Mouse (Mus musculus) adrenal gland, postnatal 14 days (tissue): ENCODE results near the gene Gm10643. TPM values are rescaled to one million over a fixed set of nuclear protein-coding genes. Genes with fewer than 3 reads are reported as not detected.

Experiments
- DNase-seq: peaks from one replicate; pipeline ENCODE4 v3.0.0; 2021; ENCODE audit warnings: mixed read lengths
- microRNA-seq, 2 experiments: library from miRNA; unstranded; fragments of <30 nt; microRNA quantifications; one replicate each; pipeline ENCODE4 v1.2.0; 2021
- total RNA-seq: library from RNA; stranded (reverse); gene quantifications from 2 replicates; pipeline ENCODE4 v1.2.3, GENCODE M21; 2021

The Gm10643 gene
- total RNA-seq, 1 experiment from 2014 or later: 3.0 TPM

DNA sequence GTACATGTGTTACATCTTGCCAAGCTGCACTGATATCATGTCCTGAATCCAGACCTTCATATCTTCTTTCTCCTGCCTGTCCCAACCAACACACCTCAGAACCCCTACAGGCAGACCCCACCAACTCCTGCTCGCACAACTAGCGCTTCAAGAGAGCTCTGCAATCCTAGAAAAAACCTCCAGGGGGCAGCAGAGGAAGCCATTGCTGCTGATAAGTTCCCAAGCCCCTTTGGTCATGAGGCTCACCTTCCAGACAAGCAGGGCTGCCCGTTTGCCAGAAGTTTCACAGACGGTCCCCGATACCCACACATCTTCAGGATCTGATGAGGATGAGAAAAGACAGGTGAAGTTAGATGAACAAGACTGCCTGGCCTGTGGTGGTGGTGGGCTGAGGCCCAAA lies 25.9 kb downstream of the Gm10643 start:
- DNase-seq: peak; percentile 83

GRCm38 (mm10) chr8:84038015-84038414 lies 26.9 kb downstream of the Gm10643 start:
- peak; percentile 75 for DNase-seq

DNA sequence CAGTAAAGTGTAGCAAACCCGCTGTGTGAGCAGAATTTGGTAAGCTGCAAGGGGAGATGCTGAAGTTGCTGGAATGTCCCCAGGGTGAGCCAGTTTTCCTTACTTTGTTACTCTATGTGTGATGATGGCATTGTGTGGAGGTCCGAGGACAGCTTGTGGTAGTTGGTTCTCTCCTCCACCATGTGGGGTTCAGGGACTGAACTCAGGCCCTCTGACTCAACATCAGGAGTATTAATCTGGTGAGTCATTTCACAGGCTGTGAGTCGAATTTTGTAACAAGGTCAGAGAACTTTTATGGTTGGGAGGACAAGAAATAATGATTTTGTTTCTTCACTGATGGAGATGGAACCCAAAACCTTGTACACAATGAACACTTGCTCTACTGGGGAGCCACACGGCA lies 32.2 kb downstream of the Gm10643 start:
- DNase-seq: peak; percentile 46

DNA sequence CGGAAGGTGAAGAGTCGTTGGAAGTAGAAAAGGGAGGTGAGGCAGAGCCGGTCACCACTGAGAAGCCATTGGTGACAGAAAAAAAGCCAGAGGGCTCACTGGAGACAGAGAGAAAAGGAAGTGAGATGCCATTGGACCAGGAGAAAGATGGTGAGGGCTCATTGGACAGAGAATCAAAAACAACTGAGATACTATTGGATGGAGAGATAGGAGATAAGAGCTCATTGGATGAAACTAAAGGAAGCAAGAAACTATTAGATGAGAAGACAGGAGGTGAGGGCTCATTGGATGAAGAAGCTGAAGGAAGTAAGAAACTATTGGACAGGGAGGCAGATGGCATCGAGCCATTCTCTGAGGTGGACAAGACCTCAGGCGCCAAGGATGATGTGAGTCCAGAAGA lies 35.7 kb downstream of the Gm10643 start:
- DNase-seq: no peak

DNA sequence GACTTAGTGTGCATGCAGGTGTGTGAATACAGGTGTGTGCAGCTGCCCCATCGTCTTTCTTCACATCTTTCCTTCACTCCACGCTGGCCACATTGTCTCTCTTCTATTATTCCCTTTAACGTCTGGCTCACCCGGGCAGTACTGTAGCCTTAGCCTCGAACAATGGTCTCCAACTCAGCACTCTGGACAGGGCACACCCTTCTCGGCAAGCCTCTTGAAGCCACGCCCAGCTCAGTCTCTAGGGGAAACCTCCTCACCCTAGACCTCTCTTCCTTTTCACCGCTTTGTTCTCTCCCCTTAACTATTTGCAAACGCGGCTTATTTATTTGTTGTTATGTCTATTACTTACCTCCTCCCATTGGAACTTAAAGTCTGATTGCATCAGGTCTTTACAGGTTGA lies 37.5 kb downstream of the Gm10643 start:
- DNase-seq: peak; percentile 37

DNA sequence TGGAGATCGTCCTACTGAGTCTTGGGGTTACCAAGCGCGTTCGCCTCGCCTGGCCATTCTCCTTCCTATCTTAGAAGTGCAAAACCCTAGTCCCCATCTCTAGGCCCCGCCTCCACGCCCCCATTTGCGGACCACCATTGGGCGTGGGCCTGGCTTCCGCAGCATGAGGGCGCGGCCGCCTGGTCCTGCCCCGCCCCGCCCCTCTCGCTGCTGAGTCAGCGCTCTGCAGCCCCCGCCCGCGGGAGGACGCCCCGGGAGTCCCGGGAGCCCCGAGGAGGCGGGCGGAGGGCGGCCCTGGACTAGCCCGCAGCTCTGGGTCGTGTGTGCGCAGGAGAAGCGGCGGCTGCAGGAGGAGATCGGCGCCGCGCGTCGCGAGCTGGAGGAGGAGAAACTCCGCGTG lies 39.1 kb downstream of the Gm10643 start:
- DNase-seq: peak; percentile 73

GRCm38 (mm10) chr8:84024171-84024570 lies 40.8 kb downstream of the Gm10643 start:
- DNase-seq: peak; percentile 82

DNA sequence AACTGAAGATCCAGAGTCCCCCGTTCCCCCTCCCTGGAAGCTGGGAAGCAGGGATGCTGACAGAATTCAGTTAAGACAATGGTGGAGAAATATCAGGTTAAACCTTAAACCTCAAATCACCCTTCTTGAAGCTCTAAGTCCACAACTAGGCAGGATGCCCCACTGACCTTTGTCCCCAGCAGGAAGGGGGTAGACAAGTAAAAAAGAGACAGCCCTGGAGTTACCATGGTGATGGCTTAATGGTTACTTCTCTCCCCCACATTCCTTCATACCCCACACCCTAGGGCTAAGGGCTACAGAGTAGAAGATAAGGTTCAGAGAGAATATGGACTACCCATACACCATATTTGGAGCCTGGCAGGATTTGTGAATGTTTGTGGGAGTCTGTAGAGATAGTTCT lies 41.3 kb downstream of the Gm10643 start:
- DNase-seq: no peak

DNA sequence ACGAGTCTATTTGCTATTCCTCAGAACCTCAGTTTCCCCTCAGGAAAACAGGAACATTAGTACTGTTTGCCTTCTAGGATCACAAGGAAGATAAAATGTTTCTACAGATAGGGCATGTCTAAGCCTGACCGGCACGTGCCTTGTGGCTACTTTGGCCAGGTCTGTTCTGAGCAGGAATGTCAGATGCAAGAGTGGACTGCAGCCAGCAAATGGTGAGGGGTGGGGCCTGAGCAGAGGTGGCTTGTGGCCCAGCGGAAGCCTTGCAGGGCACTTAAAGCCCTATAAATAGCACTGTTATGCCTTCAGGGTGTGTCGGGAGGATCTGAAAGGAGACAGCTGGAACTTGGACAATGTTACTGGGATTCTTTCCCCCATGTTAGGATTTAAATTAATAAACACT lies 41.9 kb downstream of the Gm10643 start:
- peak; percentile 60 for DNase-seq

GRCm38 (mm10) chr8:84021569-84021968 lies 43.4 kb downstream of the Gm10643 start:
- no peak for DNase-seq

- DNase-seq: peak; percentile 42
These were observed 43.8 kb downstream of the Gm10643 start, which contains the start of gene Palm3 for GRCm38 (mm10) chr8:84021096-84021495. Palm3 (plus strand) TSS chr8:84021471.

- DNase-seq: no peak
These were observed 45.2 kb downstream of the Gm10643 start for GRCm38 (mm10) chr8:84019738-84020137.

- DNase-seq: no peak
These were observed 49.1 kb downstream of the Gm10643 start for GRCm38 (mm10) chr8:84015833-84016232.

Small RNA genes lying within 50 kb of the gene (microRNA-seq; reads per million reads assigned to microRNA genes)
- gene Mir709: 0 reads per million in 2 experiments

Other genes starting within 250 kb of the Gm10643 start
- 63.1 and 64.1 TPM in 2 replicates for gene Adgrl1, start 165.0 kb downstream of the Gm10643 start, total RNA-seq
- gene Gm10644, start 109.9 kb downstream of the Gm10643 start, total RNA-seq: 1.1 and 1.4 TPM in 2 replicates
- 9.7 and 10.7 TPM in 2 replicates for gene Asf1b, start 109.6 kb downstream of the Gm10643 start, total RNA-seq
- gene Prkaca, start 92.1 kb downstream of the Gm10643 start, total RNA-seq: 251 and 300 TPM in 2 replicates
- gene Samd1, start 67.5 kb downstream of the Gm10643 start, total RNA-seq: 37.0 and 42.5 TPM in 2 replicates
- 0.56 and 0.83 TPM in 2 replicates for gene 1700067K01Rik, start 63.6 kb downstream of the Gm10643 start, total RNA-seq
- gene 2210011C24Rik, start 53.0 kb downstream of the Gm10643 start, total RNA-seq: not detected in 2 replicates
- gene Palm3, start 43.7 kb downstream of the Gm10643 start, total RNA-seq: 0.38 and 0.52 TPM in 2 replicates
- 2.3 and 12.2 TPM in 2 replicates for gene Il27ra, start 22.5 kb downstream of the Gm10643 start, total RNA-seq
- 0.64 TPM in 1 of 2 replicates, not detected in the other for gene Rln3, start 20.1 kb downstream of the Gm10643 start, total RNA-seq
- gene Rfx1, start 1.7 kb upstream of the Gm10643 start, total RNA-seq: 15.2 and 17.3 TPM in 2 replicates
- gene Dcaf15, start 39.6 kb upstream of the Gm10643 start, total RNA-seq: 16.5 and 21.0 TPM in 2 replicates
- gene Podnl1, start 60.9 kb upstream of the Gm10643 start, total RNA-seq: 0.44 and 1.1 TPM in 2 replicates
- gene Cc2d1a, start 82.8 kb upstream of the Gm10643 start, total RNA-seq: 23.8 and 31.0 TPM in 2 replicates
- 0.49 and 0.82 TPM in 2 replicates for gene 4930432K21Rik, start 82.9 kb upstream of the Gm10643 start, total RNA-seq
- 0.67 and 1.2 TPM in 2 replicates for gene Nanos3, start 120.1 kb upstream of the Gm10643 start, total RNA-seq
- gene Zswim4, start 171.9 kb upstream of the Gm10643 start, total RNA-seq: 32.3 and 39.5 TPM in 2 replicates
- 251 and 255 TPM in 2 replicates for gene D8Ertd738e, start 184.6 kb upstream of the Gm10643 start, total RNA-seq
- 25.0 and 35.5 TPM in 2 replicates for gene Mri1, start 192.2 kb upstream of the Gm10643 start, total RNA-seq
- 17.5 and 22.0 TPM in 2 replicates for gene Ccdc130, start 205.2 kb upstream of the Gm10643 start, total RNA-seq